Mouse (Mus musculus) heart, embryonic 16.5 days (tissue): ENCODE measurements around the gene Mid1. TPM values are rescaled to one million over a fixed set of nuclear protein-coding genes. Genes with fewer than 3 reads are reported as not detected.

Experiments
- ATAC-seq: fragments of 200-750 bp; cut with Nextera tagmentation; replicated peaks from 2 replicates; pipeline ENCODE4 v1.8.0; 2017; ENCODE audit warnings: moderate number of reproducible peaks; ENCODE audit not compliant: insufficient read depth, low FRiP score; ENCODE audit errors: extremely low read depth
- H3K27ac ChIP-seq: fragments of 300-500 bp; sonication (generic); 2 replicates; pipeline ENCODE4 v1.5.1; 2014; ENCODE audit warnings: mild to moderate bottlenecking, low read length, control low read depth, moderate library complexity
- H3K27me3 ChIP-seq: fragments of 300-500 bp; sonication (generic); 2 replicates; pipeline ENCODE4 v1.6.1; 2014; ENCODE audit warnings: low read length, mixed read lengths; ENCODE audit not compliant: control insufficient read depth, insufficient read depth
- H3K36me3 ChIP-seq: fragments of 300-500 bp; sonication (generic); 2 replicates; pipeline ENCODE4 v1.6.1; 2014; ENCODE audit not compliant: control insufficient read depth, insufficient read depth
- H3K4me1 ChIP-seq: fragments of 300-500 bp; sonication (generic); 2 replicates; pipeline ENCODE4 v1.6.1; 2014; ENCODE audit warnings: low read length, mixed read lengths; ENCODE audit not compliant: control insufficient read depth, insufficient read depth
- H3K4me2 ChIP-seq: fragments of 300-500 bp; sonication (generic); 2 replicates; pipeline ENCODE4 v1.6.1; 2014; ENCODE audit warnings: low read depth, mild to moderate bottlenecking, control low read depth, low read length
- H3K4me3 ChIP-seq: fragments of 300-500 bp; sonication (generic); 2 replicates; pipeline ENCODE4 v1.5.1; 2014; ENCODE audit warnings: mild to moderate bottlenecking, control low read depth, low read length
- H3K9ac ChIP-seq: fragments of 300-500 bp; sonication (generic); 2 replicates; pipeline ENCODE4 v1.6.1; 2014; ENCODE audit warnings: low read length, control low read depth
- H3K9me3 ChIP-seq: fragments of 300-500 bp; sonication (generic); replicated peaks from 2 replicates; pipeline ENCODE4 v1.6.1; 2016; ENCODE audit warnings: low read length; ENCODE audit not compliant: control insufficient read depth
- WGBS: fragments of 180-500 bp; shearing (Covaris S2); extraction: QIAGEN DNeasy Blood & Tissue Kit; methylation state at CpG from one replicate; pipeline ENCODE4 v1.1.7; 2014; 5-methylcytosine and 5-hydroxymethylcytosine counted together
- polyA plus RNA-seq: library from polyadenylated mRNA; unstranded; fragments of >200 nt; fragmentation: Nextera tagmentation; extraction: Ambion mirVana; gene quantifications from 2 replicates; pipeline ENCODE4 v1.2.1, GENCODE M21; 2015

Gene Mid1
- polyA plus RNA-seq, result 6.2 and 6.7 TPM in 2 replicates

DNA sequence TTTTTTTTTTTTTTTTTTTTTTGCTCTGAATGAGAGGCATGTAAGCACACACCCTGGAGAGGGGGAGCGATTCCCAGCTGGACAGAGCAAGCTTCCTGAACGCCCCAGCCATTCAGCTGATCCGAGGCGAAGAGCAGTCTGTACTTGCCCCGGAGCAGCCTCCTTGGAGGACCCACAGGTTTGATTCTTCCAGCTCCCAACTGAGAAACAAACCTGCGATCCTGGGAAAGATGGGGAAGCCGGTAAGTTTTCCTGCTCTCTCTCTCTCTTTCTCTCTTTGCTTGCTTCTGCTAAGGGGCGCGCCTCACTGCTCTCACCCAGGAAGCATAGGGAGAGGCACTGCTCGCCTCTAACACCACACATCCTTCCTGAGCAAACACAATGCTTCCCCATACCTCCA is at the start of gene Mid1:
TSS of gene Mid1 (plus strand) at position 69 of the 400 bp plus-strand sequence.
- peak; percentile 78 for ATAC-seq
- H3K27ac ChIP-seq, result peak within 1 kb of the TSS; percentile 70
- no peaks in the 10 kb centered on the region for H3K27me3 ChIP-seq
- H3K4me2 ChIP-seq, result peak within 1 kb of the TSS; percentile 56
- no peaks in the 10 kb centered on the region for H3K9me3 ChIP-seq
- H3K4me3 ChIP-seq, result peak within 1 kb of the TSS; percentile 56
- H3K36me3 ChIP-seq, result no peaks in the 10 kb centered on the region
- no peaks in the 10 kb centered on the region for H3K4me1 ChIP-seq
- H3K9ac ChIP-seq, result peak within 1 kb of the TSS; percentile 69
- 10% methylated on average over 10 of the region's 10 CpGs for WGBS

DNA sequence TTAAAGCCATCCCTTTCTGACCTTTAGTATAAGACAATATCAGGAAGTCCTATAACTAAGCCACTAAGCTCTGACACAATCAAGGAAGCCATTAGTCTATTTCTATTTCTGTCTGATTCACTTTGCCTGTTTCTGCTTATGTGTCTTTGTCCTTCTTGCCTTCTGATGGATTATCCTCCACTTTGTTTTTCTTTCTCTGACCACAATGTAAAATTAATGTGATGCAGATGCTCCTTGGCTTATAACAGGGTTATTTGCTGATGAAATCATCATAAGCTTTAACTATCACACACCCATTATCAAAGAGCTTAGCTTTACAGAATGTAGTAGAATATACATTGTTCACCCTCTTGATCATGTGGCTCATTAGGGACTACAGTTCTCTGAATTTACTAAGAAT is 11.9 kb upstream of the Mid1 start:
- ATAC-seq, result no peak
- no peaks in the 10 kb centered on the region for H3K36me3 ChIP-seq
- H3K4me2 ChIP-seq, result no peak overlapping the region
- no peak overlapping the region for H3K4me3 ChIP-seq
- no peaks in the 10 kb centered on the region for H3K27me3 ChIP-seq
- H3K4me1 ChIP-seq, result no peaks in the 10 kb centered on the region
- H3K9me3 ChIP-seq, result no peaks in the 10 kb centered on the region
- H3K27ac ChIP-seq, result no peak overlapping the region
- no peak overlapping the region for H3K9ac ChIP-seq

GRCm38 (mm10) chrX:169676313-169676712 is 8.7 kb upstream of the Mid1 start:
- no peak overlapping the region for H3K9ac ChIP-seq
- no peaks in the 10 kb centered on the region for H3K9me3 ChIP-seq
- H3K4me1 ChIP-seq, result no peaks in the 10 kb centered on the region
- no peaks in the 10 kb centered on the region for H3K27me3 ChIP-seq
- no peaks in the 10 kb centered on the region for H3K36me3 ChIP-seq
- H3K4me2 ChIP-seq, result no peak overlapping the region
- 25% methylated on average over 4 of the region's 4 CpGs for WGBS
- no peak overlapping the region for H3K27ac ChIP-seq
- ATAC-seq, result no peak
- no peak overlapping the region for H3K4me3 ChIP-seq

GRCm38 (mm10) chrX:169685731-169686130 is 732 bp downstream of the Mid1 start:
- no peak for ATAC-seq
- Histone ChIP-seq H3K4me1 (no peaks in the 10 kb centered on the region), H3K4me2 (peak overlapping the region; percentile 56), H3K36me3 (no peaks in the 10 kb centered on the region), H3K27ac (peak overlapping the region; percentile 70), H3K27me3 (no peaks in the 10 kb centered on the region), H3K9me3 (no peaks in the 10 kb centered on the region), H3K9ac (peak overlapping the region; percentile 69), H3K4me3 (peak overlapping the region; percentile 56)
- WGBS, result 25% methylated on average over 8 of the region's 8 CpGs

- no peak for ATAC-seq
- Histone ChIP-seq H3K4me2 (peak overlapping the region; percentile 1; the same call in 1 of the 2 replicates), H3K27ac (peak overlapping the region; percentile 65), H3K9ac (no peak overlapping the region), H3K36me3 (no peaks in the 10 kb centered on the region), H3K9me3 (no peaks in the 10 kb centered on the region), H3K27me3 (no peaks in the 10 kb centered on the region), H3K4me1 (peaks cover 6% of the 10 kb centered on the region), H3K4me3 (no peak overlapping the region)
- WGBS, result 62% methylated on average over 2 of the region's 2 CpGs
These were observed 6.2 kb downstream of the Mid1 start for GRCm38 (mm10) chrX:169691217-169691616.

DNA sequence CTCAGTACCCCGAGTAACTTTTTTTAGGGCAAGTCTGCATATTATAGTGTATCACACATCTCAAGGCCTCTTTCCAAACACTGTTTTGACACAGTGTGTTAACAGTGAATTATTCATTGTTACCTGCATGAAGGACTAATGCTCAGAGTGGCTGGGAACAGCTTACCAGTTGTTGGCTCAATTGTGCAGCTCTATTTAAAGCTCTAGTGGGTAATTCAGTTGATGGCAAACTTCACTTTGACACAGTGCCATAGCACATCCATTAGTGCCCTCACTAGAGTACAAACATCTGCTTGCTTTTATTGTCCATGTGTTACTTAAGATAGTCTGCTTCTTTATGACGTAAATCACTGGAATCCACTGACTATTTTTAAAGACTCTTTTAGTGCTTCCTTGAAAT is 6.7 kb downstream of the Mid1 start:
- Histone ChIP-seq H3K4me2 (peak overlapping the region; percentile 1; the same call in 1 of the 2 replicates), H3K9ac (no peak overlapping the region), H3K4me3 (no peak overlapping the region), H3K4me1 (peaks cover 6% of the 10 kb centered on the region), H3K27me3 (no peaks in the 10 kb centered on the region), H3K27ac (peak overlapping the region; percentile 65), H3K9me3 (no peaks in the 10 kb centered on the region), H3K36me3 (no peaks in the 10 kb centered on the region)
- ATAC-seq, result no peak
- 45% methylated on average over 2 of the region's 2 CpGs for WGBS

- Histone ChIP-seq H3K4me1 (peaks cover 6% of the 10 kb centered on the region), H3K9me3 (no peaks in the 10 kb centered on the region), H3K4me3 (no peak overlapping the region), H3K27me3 (no peaks in the 10 kb centered on the region), H3K9ac (no peak overlapping the region), H3K36me3 (no peaks in the 10 kb centered on the region), H3K27ac (peak overlapping the region; percentile 43), H3K4me2 (no peak overlapping the region)
- no peak for ATAC-seq
- 46% methylated on average over 6 of the region's 6 CpGs for WGBS
These were observed 7.4 kb downstream of the Mid1 start for GRCm38 (mm10) chrX:169692225-169692909.

GRCm38 (mm10) chrX:169704016-169704602 is 19.1 kb downstream of the Mid1 start:
- no peak overlapping the region for H3K4me3 ChIP-seq
- no peaks in the 10 kb centered on the region for H3K9me3 ChIP-seq
- 86% methylated on average over 2 of the region's 2 CpGs for WGBS
- H3K27me3 ChIP-seq, result no peaks in the 10 kb centered on the region; the same call in 1 of the 2 replicates
- H3K4me2 ChIP-seq, result no peak overlapping the region
- H3K27ac ChIP-seq, result no peak overlapping the region
- H3K36me3 ChIP-seq, result no peaks in the 10 kb centered on the region
- H3K9ac ChIP-seq, result no peak overlapping the region
- ATAC-seq, result no peak
- H3K4me1 ChIP-seq, result no peaks in the 10 kb centered on the region

DNA sequence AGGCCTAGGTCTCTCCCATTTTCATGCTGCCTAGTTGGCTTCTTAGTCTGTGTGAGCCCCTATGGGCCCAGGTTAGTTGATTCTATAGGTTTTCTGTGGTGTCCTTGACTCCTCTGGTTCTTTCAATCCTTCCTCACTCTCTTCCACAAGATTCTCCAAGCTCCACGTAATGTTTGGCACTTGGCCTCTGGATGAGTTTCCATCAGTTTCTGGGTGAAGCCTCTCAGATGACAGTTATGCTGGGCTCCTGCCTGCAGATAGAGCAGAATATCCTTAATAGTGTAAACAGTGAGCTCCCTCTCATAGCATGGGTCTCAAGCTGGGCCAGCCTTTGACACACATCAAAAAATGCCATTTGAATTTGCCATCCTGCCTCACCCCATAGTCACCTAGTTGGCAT is 38.5 kb downstream of the Mid1 start:
- no peaks in the 10 kb centered on the region for H3K36me3 ChIP-seq
- no peaks in the 10 kb centered on the region for H3K27me3 ChIP-seq
- no peak overlapping the region for H3K4me3 ChIP-seq
- H3K9ac ChIP-seq, result no peak overlapping the region
- 63% methylated on average over 1 of the region's 1 CpGs for WGBS
- H3K4me1 ChIP-seq, result no peaks in the 10 kb centered on the region
- no peak overlapping the region for H3K4me2 ChIP-seq
- no peaks in the 10 kb centered on the region for H3K9me3 ChIP-seq
- H3K27ac ChIP-seq, result no peak overlapping the region
- ATAC-seq, result no peak
